Mouse (Mus musculus): ENCODE results near the gene Hand2. TPM values are rescaled to one million over a fixed set of nuclear protein-coding genes. Genes with fewer than 3 reads are reported as not detected.

Gene Hand2
- total RNA-seq, 2 experiments from 2014 or later = 74.2 to 78.6 TPM

DNA sequence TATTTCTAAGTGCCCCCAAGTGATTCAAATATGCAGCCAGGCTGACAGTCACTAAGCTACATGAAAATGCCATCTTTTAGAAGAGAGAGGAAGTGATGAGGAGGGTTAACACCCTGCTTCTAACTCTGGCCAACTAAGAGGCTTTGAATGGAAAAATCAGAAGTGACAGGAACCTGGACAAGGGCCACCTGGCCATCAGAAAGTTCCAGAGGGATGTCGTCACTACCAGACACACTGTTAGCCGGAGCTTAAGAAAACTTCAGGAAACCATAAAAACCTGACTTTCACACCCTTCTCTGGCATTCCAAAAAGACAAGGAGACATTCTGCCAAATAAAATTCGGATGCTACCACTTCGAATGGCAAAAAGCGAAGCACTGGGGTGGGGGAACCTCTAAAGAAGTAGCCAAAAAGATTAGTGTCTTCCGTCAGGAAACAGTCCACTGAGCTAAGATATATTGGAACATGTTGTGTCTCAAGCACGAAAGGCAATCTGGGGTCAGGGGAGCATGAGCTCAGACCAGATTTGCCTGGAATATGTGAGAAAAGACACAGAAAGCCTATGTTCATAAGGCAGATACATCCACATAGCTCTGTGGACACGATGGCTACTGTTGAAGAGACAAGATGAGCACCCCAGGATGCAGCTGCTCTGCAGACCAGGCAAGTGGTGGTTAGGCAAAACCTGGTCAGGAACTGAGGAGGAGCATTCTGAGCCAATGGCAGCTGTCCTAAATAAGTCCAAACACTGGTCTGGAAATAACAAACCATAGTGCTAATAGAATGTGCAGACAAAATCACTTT lies 40.4 kb downstream of the Hand2 start:
- DNase-seq = peak; percentile 62 to 79

DNA sequence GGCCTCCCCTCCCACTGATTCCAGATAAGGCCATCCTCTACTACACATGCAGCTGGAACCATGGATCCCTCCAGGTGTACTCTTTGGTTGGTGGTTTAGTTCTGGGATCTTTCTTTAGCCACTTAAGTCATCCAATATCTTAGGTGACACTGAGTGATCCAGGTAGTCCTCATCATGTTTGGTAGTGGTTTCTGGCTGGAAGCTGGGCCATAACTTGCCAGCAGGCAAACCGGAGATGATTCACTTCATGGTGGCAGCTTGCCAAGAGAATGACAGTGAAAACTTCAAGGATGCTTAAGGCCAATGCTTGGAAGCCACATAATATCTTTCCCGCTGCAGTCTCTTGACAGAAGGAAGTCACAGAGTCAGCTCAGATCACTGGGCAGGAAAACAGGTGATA lies 42.1 kb downstream of the Hand2 start:
- DNase-seq = peak in 1 of 2 experiments; percentile 32
- intact Hi-C loops (cut with DNase I) = no loop called here

More for the DNA sequence above, 40.4 kb downstream of the Hand2 start:
- intact Hi-C loops (cut with DNase I) = no loop called here

DNA sequence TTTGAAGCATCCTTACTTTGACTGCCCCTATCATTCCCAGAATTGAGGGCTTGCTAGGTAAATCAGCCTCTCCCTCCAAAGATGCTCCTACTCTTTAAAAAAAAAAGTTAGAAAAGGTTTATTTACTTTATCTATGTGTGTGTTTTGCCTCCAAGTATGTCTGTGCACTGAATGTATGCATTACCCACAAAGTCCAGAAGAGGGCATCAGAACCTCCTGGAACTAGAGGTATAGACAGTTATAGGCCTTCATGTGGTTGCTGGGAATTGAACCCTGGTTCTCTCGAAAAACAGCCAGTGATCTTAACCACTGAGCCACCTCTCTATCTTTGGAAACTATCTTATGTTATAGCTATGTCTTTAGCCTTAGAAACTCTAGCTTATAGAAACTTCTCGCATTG lies 53.3 kb downstream of the Hand2 start:
- intact Hi-C loops (cut with DNase I) = no loop called here
- DNase-seq = no peak

Other genes starting within 250 kb of the Hand2 start
- gene Scrg1, start 134.9 kb downstream of the Hand2 start, total RNA-seq (2021) = under 1 TPM in 1 of 2 experiments, not detected in 1; 0.43 TPM
- gene Sap30, start 166.9 kb downstream of the Hand2 start, total RNA-seq (2021) = 10 to 100 TPM; 12.9 TPM
- 10 to 100 TPM; 27.0 to 51.5 TPM for gene Hmgb2, start 190.9 kb downstream of the Hand2 start, total RNA-seq (2021)